Mouse (Mus musculus): Measurements from ENCODE around the gene Fads3. TPM values are rescaled to one million over a fixed set of nuclear protein-coding genes. Genes with fewer than 3 reads are reported as not detected.

Gene Fads3
- polyA plus RNA-seq, 1 experiment, result 12.5 TPM

- no peak for TF ChIP-seq POLR2A (IDR thresholded peaks at IDR 0.05; ENCODE audit: borderline replicate concordance, control insufficient read depth, low read depth, low read length)
- no peak for TF ChIP-seq CTCF (IDR thresholded peaks at IDR 0.05; ENCODE audit: control insufficient read depth, insufficient read depth, low read length)
- Histone ChIP-seq H3K4me1 (ENCODE audit: control insufficient read depth, insufficient read depth, low read length) (peaks cover 17% of the 10 kb centered on the region), H3K4me3 (replicated peaks; ENCODE audit: control insufficient read depth, low read depth, low read length) (no peak overlapping the region), H3K27ac (ENCODE audit: control insufficient read depth, insufficient read depth, low read depth, low read length, poor library complexity) (no peak overlapping the region)
- 48% methylated on average over 5 of the region's 5 CpGs for WGBS
Measured at GRCm38 (mm10) chr19:10062862-10063261, 21.5 kb downstream of the Fads3 start.

- Histone ChIP-seq H3K27ac (ENCODE audit: control insufficient read depth, insufficient read depth, low read depth, low read length, poor library complexity) (peak overlapping the region; percentile 26), H3K4me3 (replicated peaks; ENCODE audit: control insufficient read depth, low read depth, low read length) (no peak overlapping the region), H3K4me1 (ENCODE audit: control insufficient read depth, insufficient read depth, low read length) (peaks cover 17% of the 10 kb centered on the region)
- WGBS, result 14% methylated on average over 10 of the region's 10 CpGs
- TF ChIP-seq CTCF (IDR thresholded peaks at IDR 0.05; ENCODE audit: control insufficient read depth, insufficient read depth, low read length), result no peak
- no peak for TF ChIP-seq POLR2A (IDR thresholded peaks at IDR 0.05; ENCODE audit: borderline replicate concordance, control insufficient read depth, low read depth, low read length)
Measured at GRCm38 (mm10) chr19:10064173-10065012, 23.0 kb downstream of the Fads3 start.

- Histone ChIP-seq H3K4me3 (replicated peaks; ENCODE audit: control insufficient read depth, low read depth, low read length) (no peak overlapping the region), H3K4me1 (ENCODE audit: control insufficient read depth, insufficient read depth, low read length) (peaks cover 19% of the 10 kb centered on the region), H3K27ac (ENCODE audit: control insufficient read depth, insufficient read depth, low read depth, low read length, poor library complexity) (peak overlapping the region; percentile 28)
- 42% methylated on average over 5 of the region's 5 CpGs for whole genome bisulfite sequencing
- TF ChIP-seq CTCF (IDR thresholded peaks at IDR 0.05; ENCODE audit: control insufficient read depth, insufficient read depth, low read length), result no peak
- no peak for TF ChIP-seq POLR2A (IDR thresholded peaks at IDR 0.05; ENCODE audit: borderline replicate concordance, control insufficient read depth, low read depth, low read length)
Measured at GRCm38 (mm10) chr19:10065465-10066188, 24.3 kb downstream of the Fads3 start.

GRCm38 (mm10) chr19:10066189-10066500 lies 24.8 kb downstream of the Fads3 start:
- Histone ChIP-seq H3K4me3 (replicated peaks; ENCODE audit: control insufficient read depth, low read depth, low read length) (no peak overlapping the region), H3K27ac (ENCODE audit: control insufficient read depth, insufficient read depth, low read depth, low read length, poor library complexity) (no peak overlapping the region), H3K4me1 (ENCODE audit: control insufficient read depth, insufficient read depth, low read length) (peaks cover 16% of the 10 kb centered on the region)
- TF ChIP-seq POLR2A (IDR thresholded peaks at IDR 0.05; ENCODE audit: borderline replicate concordance, control insufficient read depth, low read depth, low read length) (no peak), CTCF (IDR thresholded peaks at IDR 0.05; ENCODE audit: control insufficient read depth, insufficient read depth, low read length) (no peak)
- 57% methylated on average over 4 of the region's 4 CpGs for WGBS

GRCm38 (mm10) chr19:10066502-10066901 lies 25.1 kb downstream of the Fads3 start:
- 44% methylated on average over 3 of the region's 3 CpGs for WGBS
- Histone ChIP-seq H3K4me1 (ENCODE audit: control insufficient read depth, insufficient read depth, low read length) (peaks cover 16% of the 10 kb centered on the region), H3K27ac (ENCODE audit: control insufficient read depth, insufficient read depth, low read depth, low read length, poor library complexity) (no peak overlapping the region), H3K4me3 (replicated peaks; ENCODE audit: control insufficient read depth, low read depth, low read length) (no peak overlapping the region)
- TF ChIP-seq POLR2A (IDR thresholded peaks at IDR 0.05; ENCODE audit: borderline replicate concordance, control insufficient read depth, low read depth, low read length), result no peak
- no peak for TF ChIP-seq CTCF (IDR thresholded peaks at IDR 0.05; ENCODE audit: control insufficient read depth, insufficient read depth, low read length)

- TF ChIP-seq POLR2A (IDR thresholded peaks at IDR 0.05; ENCODE audit: borderline replicate concordance, control insufficient read depth, low read depth, low read length) (no peak), CTCF (IDR thresholded peaks at IDR 0.05; ENCODE audit: control insufficient read depth, insufficient read depth, low read length) (no peak)
- Histone ChIP-seq H3K4me1 (ENCODE audit: control insufficient read depth, insufficient read depth, low read length) (peaks cover 16% of the 10 kb centered on the region), H3K4me3 (replicated peaks; ENCODE audit: control insufficient read depth, low read depth, low read length) (no peak overlapping the region), H3K27ac (ENCODE audit: control insufficient read depth, insufficient read depth, low read depth, low read length, poor library complexity) (no peak overlapping the region)
- WGBS, result 80% methylated on average over 7 of the region's 7 CpGs
Measured at GRCm38 (mm10) chr19:10067701-10068100, 26.3 kb downstream of the Fads3 start.

- H3K4me3 ChIP-seq (replicated peaks; ENCODE audit: control insufficient read depth, low read depth, low read length), result no peak overlapping the region
- H3K4me1 ChIP-seq (ENCODE audit: control insufficient read depth, insufficient read depth, low read length), result peaks cover 8% of the 10 kb centered on the region
- 53% methylated on average over 8 of the region's 8 CpGs for WGBS
- no peak overlapping the region for H3K27ac ChIP-seq (ENCODE audit: control insufficient read depth, insufficient read depth, low read depth, low read length, poor library complexity)
- TF ChIP-seq CTCF (IDR thresholded peaks at IDR 0.05; ENCODE audit: control insufficient read depth, insufficient read depth, low read length), result no peak
- TF ChIP-seq POLR2A (IDR thresholded peaks at IDR 0.05; ENCODE audit: borderline replicate concordance, control insufficient read depth, low read depth, low read length), result no peak
Measured at GRCm38 (mm10) chr19:10070186-10070980, 29.0 kb downstream of the Fads3 start.

GRCm38 (mm10) chr19:10071166-10071565 lies 29.8 kb downstream of the Fads3 start:
- TF ChIP-seq POLR2A (IDR thresholded peaks at IDR 0.05; ENCODE audit: borderline replicate concordance, control insufficient read depth, low read depth, low read length), result no peak
- no peak for TF ChIP-seq CTCF (IDR thresholded peaks at IDR 0.05; ENCODE audit: control insufficient read depth, insufficient read depth, low read length)
- 88% methylated on average over 5 of the region's 5 CpGs for WGBS
- H3K4me1 ChIP-seq (ENCODE audit: control insufficient read depth, insufficient read depth, low read length), result peaks cover 5% of the 10 kb centered on the region
- H3K27ac ChIP-seq (ENCODE audit: control insufficient read depth, insufficient read depth, low read depth, low read length, poor library complexity), result no peak overlapping the region
- no peak overlapping the region for H3K4me3 ChIP-seq (replicated peaks; ENCODE audit: control insufficient read depth, low read depth, low read length)
